Mouse (Mus musculus) hindbrain, embryonic 14.5 days (tissue): ENCODE data around the gene Hps1. TPM values are rescaled to one million over a fixed set of nuclear protein-coding genes. Genes with fewer than 3 reads are reported as not detected.

Source experiments
- ATAC-seq: fragments of 200-750 bp; cut with Nextera tagmentation; 2 replicates; pipeline ENCODE4 v1.8.0; 2017; ENCODE audit warnings: moderate number of reproducible peaks, mild to moderate bottlenecking, moderate TSS enrichment, moderate library complexity; ENCODE audit not compliant: low FRiP score
- DNase-seq: peaks from one replicate; pipeline ENCODE4 v3.0.0-alpha.2; 2015; ENCODE audit warnings: low spot score
- H3K27ac ChIP-seq: fragments of 300-500 bp; sonication (generic); 2 replicates; pipeline ENCODE4 v1.5.1; 2014; ENCODE audit warnings: mild to moderate bottlenecking, moderate library complexity
- H3K27me3 ChIP-seq: fragments of 300-500 bp; sonication (generic); 2 replicates; pipeline ENCODE4 v1.6.1; 2014; ENCODE audit warnings: mild to moderate bottlenecking, low read length, mixed read lengths; ENCODE audit not compliant: control insufficient read depth, insufficient read depth
- H3K36me3 ChIP-seq: fragments of 300-500 bp; sonication (generic); replicated peaks from 2 replicates; pipeline ENCODE4 v1.6.1; 2014; ENCODE audit not compliant: control insufficient read depth, insufficient read depth
- H3K4me1 ChIP-seq: fragments of 300-500 bp; sonication (generic); replicated peaks from 2 replicates; pipeline ENCODE4 v1.6.1; 2014; ENCODE audit warnings: antibody characterized with exemption, low read length, mixed read lengths; ENCODE audit not compliant: control insufficient read depth, insufficient read depth
- H3K4me2 ChIP-seq: fragments of 300-500 bp; sonication (generic); replicated peaks from 2 replicates; pipeline ENCODE4 v1.6.1; 2014; ENCODE audit warnings: mild to moderate bottlenecking, moderate library complexity
- H3K4me3 ChIP-seq: fragments of 300-500 bp; sonication (generic); replicated peaks from 2 replicates; pipeline ENCODE4 v1.5.1; 2014; ENCODE audit warnings: mild to moderate bottlenecking, low read length
- H3K9ac ChIP-seq: fragments of 300-500 bp; sonication (generic); 2 replicates; pipeline ENCODE4 v1.6.1; 2014
- H3K9me3 ChIP-seq: fragments of 300-500 bp; sonication (generic); 2 replicates; pipeline ENCODE4 v1.6.1; 2016; ENCODE audit warnings: low read length; ENCODE audit not compliant: control insufficient read depth
- WGBS: fragments of 180-500 bp; shearing (Covaris S2); extraction: QIAGEN DNeasy Blood & Tissue Kit; methylation state at CpG from one replicate; pipeline ENCODE4 v1.1.7; 2014; 5-methylcytosine and 5-hydroxymethylcytosine counted together
- polyA plus RNA-seq: library from polyadenylated mRNA; unstranded; fragments of >200 nt; fragmentation: Nextera tagmentation; extraction: Ambion mirVana; gene quantifications from 2 replicates; pipeline ENCODE4 v1.2.1, GENCODE M21; 2014

Hps1 gene
- polyA plus RNA-seq, 1 experiment from 2014 or later: 10.0 TPM

- 46% methylated on average over 8 of the region's 8 CpGs for WGBS
- Histone ChIP-seq H3K4me2 (no peak overlapping the region), H3K27me3 (no peaks in the 10 kb centered on the region), H3K4me3 (no peak overlapping the region), H3K27ac (no peak overlapping the region), H3K9ac (no peak overlapping the region), H3K36me3 (peaks cover 10% of the 10 kb centered on the region; the same call in 1 of the 2 replicates), H3K4me1 (no peaks in the 10 kb centered on the region), H3K9me3 (no peaks in the 10 kb centered on the region)
- DNase-seq (no peak), ATAC-seq (no peak)
Measured at GRCm38 (mm10) chr19:42767361-42767760, 12.4 kb downstream of the Hps1 start.

GRCm38 (mm10) chr19:42764398-42764797 lies 15.4 kb downstream of the Hps1 start:
- Histone ChIP-seq H3K27ac (no peak overlapping the region), H3K36me3 (0 out of 2 replicates have a peak, but pooled peaks cover 16% of the 10 kb centered on the region), H3K9ac (no peak overlapping the region), H3K4me2 (no peak overlapping the region), H3K27me3 (no peaks in the 10 kb centered on the region), H3K4me3 (no peak overlapping the region), H3K9me3 (no peaks in the 10 kb centered on the region), H3K4me1 (no peaks in the 10 kb centered on the region)
- DNase-seq (no peak), ATAC-seq (no peak)
- 82% methylated on average over 10 of the region's 10 CpGs for WGBS

GRCm38 (mm10) chr19:42756671-42757070 lies 23.1 kb downstream of the Hps1 start:
- H3K9ac ChIP-seq: no peak overlapping the region
- peaks cover 9% of the 10 kb centered on the region for H3K4me1 ChIP-seq
- H3K9me3 ChIP-seq: no peaks in the 10 kb centered on the region
- ATAC-seq (no peak), DNase-seq (no peak)
- 0 out of 2 replicates have a peak, but pooled peaks cover 6% of the 10 kb centered on the region for H3K36me3 ChIP-seq
- H3K27ac ChIP-seq: no peak overlapping the region
- WGBS: 93% methylated on average over 6 of the region's 6 CpGs
- no peaks in the 10 kb centered on the region for H3K27me3 ChIP-seq
- no peak overlapping the region for H3K4me2 ChIP-seq
- H3K4me3 ChIP-seq: no peak overlapping the region

GRCm38 (mm10) chr19:42755148-42755870 lies 24.5 kb downstream of the Hps1 start:
- Histone ChIP-seq H3K4me3 (no peak overlapping the region), H3K27ac (no peak overlapping the region), H3K9ac (no peak overlapping the region), H3K27me3 (no peaks in the 10 kb centered on the region), H3K4me1 (peaks cover 11% of the 10 kb centered on the region), H3K9me3 (no peaks in the 10 kb centered on the region), H3K4me2 (no peak overlapping the region), H3K36me3 (0 out of 2 replicates have a peak, but pooled peaks cover 6% of the 10 kb centered on the region)
- ATAC-seq (no peak), DNase-seq (no peak)
- 77% methylated on average over 15 of the region's 15 CpGs for WGBS

- no peak overlapping the region for H3K4me3 ChIP-seq
- peak; percentile 41; the same call in 1 of the 2 replicates for ATAC-seq
- 32% methylated on average over 11 of the region's 11 CpGs for WGBS
- DNase-seq: peak; percentile 70
- no peaks in the 10 kb centered on the region for H3K36me3 ChIP-seq
- H3K27ac ChIP-seq: peak overlapping the region; percentile 51
- H3K4me1 ChIP-seq: peaks cover 11% of the 10 kb centered on the region
- H3K9me3 ChIP-seq: no peaks in the 10 kb centered on the region
- peak overlapping the region; percentile 56 for H3K4me2 ChIP-seq
- H3K9ac ChIP-seq: no peak overlapping the region
- no peaks in the 10 kb centered on the region for H3K27me3 ChIP-seq
Measured at GRCm38 (mm10) chr19:42753141-42753917, 26.4 kb downstream of the Hps1 start.

DNA sequence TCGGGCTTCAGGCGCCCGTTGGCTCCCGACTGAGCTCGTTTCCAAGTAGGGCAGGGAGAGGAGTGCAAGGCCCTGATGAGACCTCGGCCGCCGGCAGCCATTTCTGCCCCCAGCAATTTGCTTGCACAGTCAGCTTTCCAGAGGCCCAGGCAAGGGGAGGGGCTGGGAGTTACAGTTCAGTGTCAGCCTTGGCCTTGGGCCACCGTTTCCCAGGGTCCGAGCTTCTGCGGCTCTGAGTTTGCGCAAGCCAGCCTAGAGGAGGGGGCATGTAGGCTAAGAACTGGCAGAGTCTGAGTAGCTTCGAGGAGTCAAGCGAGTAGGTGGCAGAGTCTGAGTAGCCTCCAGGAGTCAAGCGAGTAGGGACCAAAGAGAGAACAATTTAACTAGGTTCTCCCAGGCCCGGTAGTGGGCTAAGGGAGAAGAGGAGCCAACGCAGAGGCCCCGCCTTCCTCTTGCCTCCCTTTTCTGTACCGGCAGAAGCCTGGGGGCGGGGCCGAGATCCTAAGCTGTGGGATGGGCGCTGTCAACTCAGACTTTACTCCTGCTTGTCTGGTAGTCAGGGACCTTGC lies 27.3 kb downstream of the Hps1 start, which contains the start of gene Pyroxd2:
Pyroxd2 (minus strand) TSS at position 413 of the 569 bp plus-strand sequence.
- peak; percentile 87 for ATAC-seq

GRCm38 (mm10) chr19:42750196-42750595 lies 29.6 kb downstream of the Hps1 start:
- H3K36me3 ChIP-seq: no peaks in the 10 kb centered on the region
- ATAC-seq (no peak), DNase-seq (no peak)
- no peak overlapping the region for H3K9ac ChIP-seq
- no peaks in the 10 kb centered on the region for H3K9me3 ChIP-seq
- no peak overlapping the region for H3K4me2 ChIP-seq
- H3K4me1 ChIP-seq: peaks cover 7% of the 10 kb centered on the region
- no peak overlapping the region for H3K27ac ChIP-seq
- no peak overlapping the region for H3K4me3 ChIP-seq
- H3K27me3 ChIP-seq: no peaks in the 10 kb centered on the region
- 70% methylated on average over 11 of the region's 11 CpGs for WGBS

More for the DNA sequence above, 27.3 kb downstream of the Hps1 start, which contains the start of gene Pyroxd2:
- DNase-seq: peak; percentile 84
- H3K9ac ChIP-seq: peak within 1 kb of the TSS; percentile 39
- peak within 1 kb of the TSS; percentile 29 for H3K4me3 ChIP-seq
- no peaks in the 10 kb centered on the region for H3K27me3 ChIP-seq
- H3K27ac ChIP-seq: peak within 1 kb of the TSS; percentile 51
- H3K9me3 ChIP-seq: no peaks in the 10 kb centered on the region
- H3K36me3 ChIP-seq: no peaks in the 10 kb centered on the region
- peaks cover 11% of the 10 kb centered on the region for H3K4me1 ChIP-seq
- H3K4me2 ChIP-seq: peak within 1 kb of the TSS; percentile 56
- WGBS: 5% methylated on average over 22 of the region's 22 CpGs

DNA sequence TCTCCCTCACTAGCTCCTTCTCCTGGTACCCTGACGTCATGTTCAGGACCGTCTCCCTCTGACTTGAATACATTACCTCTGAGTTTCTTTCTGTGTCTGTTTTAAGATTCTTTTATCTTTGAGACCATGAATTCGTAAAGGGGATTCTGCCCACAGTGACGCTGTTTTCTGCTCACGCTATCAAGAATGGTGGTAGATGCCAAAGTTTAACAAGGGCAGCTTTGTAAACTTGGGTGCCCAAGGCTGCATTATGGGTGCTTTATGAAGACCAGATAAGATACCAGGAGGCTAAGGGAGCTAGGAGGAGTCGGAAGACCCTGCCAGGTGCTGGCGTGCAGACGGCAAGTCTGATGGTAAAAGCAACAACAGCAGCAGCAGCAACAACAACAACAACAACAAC lies 33.1 kb downstream of the Hps1 start:
- no peak for DNase-seq
- WGBS: 91% methylated on average over 8 of the region's 8 CpGs
- no peaks in the 10 kb centered on the region for H3K9me3 ChIP-seq
- no peaks in the 10 kb centered on the region for H3K27me3 ChIP-seq
- ATAC-seq: no peak
- peaks cover 15% of the 10 kb centered on the region; the same call in 1 of the 2 replicates for H3K4me1 ChIP-seq
- no peak overlapping the region for H3K4me2 ChIP-seq
- H3K4me3 ChIP-seq: no peak overlapping the region
- no peaks in the 10 kb centered on the region for H3K36me3 ChIP-seq
- H3K27ac ChIP-seq: no peak overlapping the region
- no peak overlapping the region for H3K9ac ChIP-seq

- no peak overlapping the region for H3K9ac ChIP-seq
- H3K4me1 ChIP-seq: peaks cover 13% of the 10 kb centered on the region; the same call in 1 of the 2 replicates
- DNase-seq (no peak), ATAC-seq (no peak)
- 83% methylated on average over 4 of the region's 4 CpGs for WGBS
- H3K27me3 ChIP-seq: no peaks in the 10 kb centered on the region
- no peak overlapping the region for H3K4me2 ChIP-seq
- H3K27ac ChIP-seq: no peak overlapping the region
- H3K36me3 ChIP-seq: no peaks in the 10 kb centered on the region
- no peak overlapping the region for H3K4me3 ChIP-seq
- H3K9me3 ChIP-seq: no peaks in the 10 kb centered on the region
Measured at GRCm38 (mm10) chr19:42745869-42746224, 33.9 kb downstream of the Hps1 start.
